Mouse (Mus musculus): ENCODE measurements around the gene Pelo. TPM values are rescaled to one million over a fixed set of nuclear protein-coding genes. Genes with fewer than 3 reads are reported as not detected.

Gene Pelo
- polyA plus RNA-seq, 1 experiment from 2014 or later = 10.8 TPM

- no peaks in the 10 kb centered on the region for H3K4me1 ChIP-seq (ENCODE audit: control insufficient read depth, insufficient read depth, low read length)
- peak; percentile 71 for ATAC-seq (ENCODE audit: insufficient number of reproducible peaks, low FRiP score, low TSS enrichment, low read depth)
- peak within 1 kb of the TSS; percentile 45 for H3K4me3 ChIP-seq (ENCODE audit: low read depth, low read length)
- peak within 1 kb of the TSS; percentile 52 for H3K9ac ChIP-seq (ENCODE audit: low read length)
- H3K27me3 ChIP-seq (ENCODE audit: control insufficient read depth, insufficient read depth, low read length) = no peaks in the 10 kb centered on the region
- peak; percentile 76 for DNase-seq (ENCODE audit: low spot score)
- no peaks in the 10 kb centered on the region for H3K9me3 ChIP-seq (ENCODE audit: control insufficient read depth, low read length)
- WGBS = 1% methylated on average over 39 of the region's 39 CpGs
- H3K27ac ChIP-seq (replicated peaks; ENCODE audit: low read depth, low read length) = no peak within 1 kb of the TSS
- H3K4me2 ChIP-seq (ENCODE audit: low read depth, severe bottlenecking) = peak within 1 kb of the TSS; percentile 70
- no peaks in the 10 kb centered on the region for H3K36me3 ChIP-seq (ENCODE audit: control insufficient read depth, insufficient read depth, low read length)
Observed at GRCm38 (mm10) chr13:115101355-115102191, 11.6 kb upstream of the Pelo start, which contains the start of the genes Gm49395 and Itga1. TSS of gene Gm49395 (minus strand) at chr13:115101921. TSS of gene Itga1 (minus strand) at chr13:115101964.

GRCm38 (mm10) chr13:115100381-115101177, 10.6 kb upstream of the Pelo start:
- Histone ChIP-seq H3K4me3 (ENCODE audit: low read depth, low read length) (peak overlapping the region; percentile 45; the same call in 1 of the 2 replicates), H3K9me3 (ENCODE audit: control insufficient read depth, low read length) (no peaks in the 10 kb centered on the region), H3K4me2 (ENCODE audit: low read depth, severe bottlenecking) (peak overlapping the region; percentile 70; the same call in 1 of the 2 replicates), H3K4me1 (ENCODE audit: control insufficient read depth, insufficient read depth, low read length) (no peaks in the 10 kb centered on the region), H3K27ac (replicated peaks; ENCODE audit: low read depth, low read length) (no peak overlapping the region), H3K9ac (ENCODE audit: low read length) (no peak overlapping the region), H3K36me3 (ENCODE audit: control insufficient read depth, insufficient read depth, low read length) (no peaks in the 10 kb centered on the region), H3K27me3 (ENCODE audit: control insufficient read depth, insufficient read depth, low read length) (no peaks in the 10 kb centered on the region)
- ATAC-seq (ENCODE audit: insufficient number of reproducible peaks, low FRiP score, low TSS enrichment, low read depth) = no peak
- DNase-seq (ENCODE audit: low spot score) = no peak
- 23% methylated on average over 11 of the region's 11 CpGs for WGBS

- Histone ChIP-seq H3K27ac (replicated peaks; ENCODE audit: low read depth, low read length) (no peak overlapping the region), H3K9ac (ENCODE audit: low read length) (no peak overlapping the region), H3K4me3 (ENCODE audit: low read depth, low read length) (no peak overlapping the region), H3K9me3 (ENCODE audit: control insufficient read depth, low read length) (no peaks in the 10 kb centered on the region), H3K27me3 (ENCODE audit: control insufficient read depth, insufficient read depth, low read length) (no peaks in the 10 kb centered on the region), H3K4me2 (ENCODE audit: low read depth, severe bottlenecking) (no peak overlapping the region), H3K36me3 (ENCODE audit: control insufficient read depth, insufficient read depth, low read length) (no peaks in the 10 kb centered on the region), H3K4me1 (ENCODE audit: control insufficient read depth, insufficient read depth, low read length) (no peaks in the 10 kb centered on the region)
- no peak for DNase-seq (ENCODE audit: low spot score)
- no peak for ATAC-seq (ENCODE audit: insufficient number of reproducible peaks, low FRiP score, low TSS enrichment, low read depth)
- WGBS = 85% methylated on average over 9 of the region's 9 CpGs
Observed at GRCm38 (mm10) chr13:115099381-115099780, 9.4 kb upstream of the Pelo start.

GRCm38 (mm10) chr13:115098227-115098626, 8.2 kb upstream of the Pelo start:
- no peak for DNase-seq (ENCODE audit: low spot score)
- whole genome bisulfite sequencing = 59% methylated on average over 3 of the region's 3 CpGs
- no peak overlapping the region for H3K27ac ChIP-seq (replicated peaks; ENCODE audit: low read depth, low read length)

GRCm38 (mm10) chr13:115096965-115097364, 7.0 kb upstream of the Pelo start:
- 88% methylated on average over 5 of the region's 5 CpGs for whole genome bisulfite sequencing
- H3K9ac ChIP-seq (ENCODE audit: low read length) = no peak overlapping the region
- no peaks in the 10 kb centered on the region for H3K36me3 ChIP-seq (ENCODE audit: control insufficient read depth, insufficient read depth, low read length)
- no peaks in the 10 kb centered on the region for H3K27me3 ChIP-seq (ENCODE audit: control insufficient read depth, insufficient read depth, low read length)
- H3K4me3 ChIP-seq (ENCODE audit: low read depth, low read length) = no peak overlapping the region
- no peaks in the 10 kb centered on the region for H3K4me1 ChIP-seq (ENCODE audit: control insufficient read depth, insufficient read depth, low read length)
- DNase-seq (ENCODE audit: low spot score) (no peak), ATAC-seq (ENCODE audit: insufficient number of reproducible peaks, low FRiP score, low TSS enrichment, low read depth) (no peak)
- H3K4me2 ChIP-seq (ENCODE audit: low read depth, severe bottlenecking) = no peak overlapping the region
- no peak overlapping the region for H3K27ac ChIP-seq (replicated peaks; ENCODE audit: low read depth, low read length)
- no peaks in the 10 kb centered on the region for H3K9me3 ChIP-seq (ENCODE audit: control insufficient read depth, low read length)

More at GRCm38 (mm10) chr13:115098227-115098626, 8.2 kb upstream of the Pelo start:
- Histone ChIP-seq H3K4me3 (ENCODE audit: low read depth, low read length) (no peak overlapping the region), H3K9me3 (ENCODE audit: control insufficient read depth, low read length) (no peaks in the 10 kb centered on the region), H3K4me2 (ENCODE audit: low read depth, severe bottlenecking) (no peak overlapping the region), H3K36me3 (ENCODE audit: control insufficient read depth, insufficient read depth, low read length) (no peaks in the 10 kb centered on the region), H3K4me1 (ENCODE audit: control insufficient read depth, insufficient read depth, low read length) (no peaks in the 10 kb centered on the region), H3K27me3 (ENCODE audit: control insufficient read depth, insufficient read depth, low read length) (no peaks in the 10 kb centered on the region), H3K9ac (ENCODE audit: low read length) (no peak overlapping the region)
- no peak for ATAC-seq (ENCODE audit: insufficient number of reproducible peaks, low FRiP score, low TSS enrichment, low read depth)

- no peaks in the 10 kb centered on the region for H3K36me3 ChIP-seq (ENCODE audit: control insufficient read depth, insufficient read depth, low read length)
Observed at GRCm38 (mm10) chr13:115096216-115096615, 6.2 kb upstream of the Pelo start.

GRCm38 (mm10) chr13:115095392-115095791, 5.4 kb upstream of the Pelo start:
- no peak overlapping the region for H3K27ac ChIP-seq (replicated peaks; ENCODE audit: low read depth, low read length)
- H3K9me3 ChIP-seq (ENCODE audit: control insufficient read depth, low read length) = no peaks in the 10 kb centered on the region
- H3K4me2 ChIP-seq (ENCODE audit: low read depth, severe bottlenecking) = no peak overlapping the region
- no peak overlapping the region for H3K4me3 ChIP-seq (ENCODE audit: low read depth, low read length)
- H3K4me1 ChIP-seq (ENCODE audit: control insufficient read depth, insufficient read depth, low read length) = no peaks in the 10 kb centered on the region
- ATAC-seq (ENCODE audit: insufficient number of reproducible peaks, low FRiP score, low TSS enrichment, low read depth) (no peak), DNase-seq (ENCODE audit: low spot score) (no peak)
- H3K27me3 ChIP-seq (ENCODE audit: control insufficient read depth, insufficient read depth, low read length) = no peaks in the 10 kb centered on the region
- no peak overlapping the region for H3K9ac ChIP-seq (ENCODE audit: low read length)
- H3K36me3 ChIP-seq (ENCODE audit: control insufficient read depth, insufficient read depth, low read length) = no peaks in the 10 kb centered on the region
- WGBS = 93% methylated on average over 2 of the region's 2 CpGs

More at GRCm38 (mm10) chr13:115096216-115096615, 6.2 kb upstream of the Pelo start:
- H3K4me3 ChIP-seq (ENCODE audit: low read depth, low read length) = no peak overlapping the region
- no peak overlapping the region for H3K27ac ChIP-seq (replicated peaks; ENCODE audit: low read depth, low read length)
- ATAC-seq (ENCODE audit: insufficient number of reproducible peaks, low FRiP score, low TSS enrichment, low read depth) (no peak), DNase-seq (ENCODE audit: low spot score) (no peak)
- no peak overlapping the region for H3K9ac ChIP-seq (ENCODE audit: low read length)
- no peaks in the 10 kb centered on the region for H3K4me1 ChIP-seq (ENCODE audit: control insufficient read depth, insufficient read depth, low read length)
- no peaks in the 10 kb centered on the region for H3K9me3 ChIP-seq (ENCODE audit: control insufficient read depth, low read length)
- H3K4me2 ChIP-seq (ENCODE audit: low read depth, severe bottlenecking) = no peak overlapping the region
- 64% methylated on average over 2 of the region's 2 CpGs for WGBS
- H3K27me3 ChIP-seq (ENCODE audit: control insufficient read depth, insufficient read depth, low read length) = no peaks in the 10 kb centered on the region

GRCm38 (mm10) chr13:115091511-115091910, 1.5 kb upstream of the Pelo start:
- 0 out of 2 replicates have a peak, but pooled peaks cover 2% of the 10 kb centered on the region for H3K4me1 ChIP-seq (ENCODE audit: control insufficient read depth, insufficient read depth, low read length)
- no peaks in the 10 kb centered on the region for H3K9me3 ChIP-seq (ENCODE audit: control insufficient read depth, low read length)
- 73% methylated on average over 3 of the region's 3 CpGs for WGBS
- H3K27ac ChIP-seq (replicated peaks; ENCODE audit: low read depth, low read length) = no peak overlapping the region
- ATAC-seq (ENCODE audit: insufficient number of reproducible peaks, low FRiP score, low TSS enrichment, low read depth) (no peak), DNase-seq (ENCODE audit: low spot score) (no peak)
- H3K36me3 ChIP-seq (ENCODE audit: control insufficient read depth, insufficient read depth, low read length) = peaks cover 8% of the 10 kb centered on the region
- H3K9ac ChIP-seq (ENCODE audit: low read length) = no peak overlapping the region
- H3K4me2 ChIP-seq (ENCODE audit: low read depth, severe bottlenecking) = no peak overlapping the region
- no peaks in the 10 kb centered on the region for H3K27me3 ChIP-seq (ENCODE audit: control insufficient read depth, insufficient read depth, low read length)
- H3K4me3 ChIP-seq (ENCODE audit: low read depth, low read length) = no peak overlapping the region
